Mouse (Mus musculus) liver, adult 2 months (tissue): ENCODE data around the gene Engase.

Source experiments
- CTCF ChIP-seq: fragments of 200-500 bp; IDR thresholded peaks from 2 replicates; pipeline ENCODE4 v1.5.1; 2011; ENCODE audit warnings: low read depth, low read length, control low read depth
- POLR2A ChIP-seq: fragments of 200-500 bp; IDR thresholded peaks from 2 replicates; pipeline ENCODE4 v1.6.1; 2011; ENCODE audit warnings: low read length, control low read depth; ENCODE audit not compliant: insufficient read depth; ENCODE audit errors: extremely low read depth

DNA sequence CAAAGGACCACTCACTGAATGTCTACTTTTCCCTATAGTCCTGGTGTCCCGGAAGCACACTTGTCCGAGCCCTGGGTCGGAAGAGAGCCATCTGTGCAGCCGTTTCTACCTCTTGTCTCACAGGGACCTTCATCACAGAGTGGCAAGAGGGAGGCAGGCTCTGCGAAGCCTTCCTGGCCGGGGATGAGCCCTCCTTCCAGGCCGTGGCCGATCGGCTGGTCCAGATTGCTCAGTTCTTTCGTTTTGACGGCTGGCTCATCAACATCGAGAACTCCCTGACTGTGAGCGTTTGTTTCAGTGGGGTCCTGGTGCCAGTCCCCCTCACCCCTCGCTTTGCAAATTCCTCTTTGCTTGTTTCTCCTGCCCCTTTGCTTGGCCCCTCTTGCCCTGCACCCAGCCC, 5.1 kb downstream of the Engase start:
- TF ChIP-seq POLR2A: no peak
- no peak for TF ChIP-seq CTCF
